Mouse (Mus musculus): Measurements from ENCODE around the gene Rab11fip5. TPM values are rescaled to one million over a fixed set of nuclear protein-coding genes. Genes with fewer than 3 reads are reported as not detected.

Rab11fip5 gene
- polyA plus RNA-seq, 1 experiment from 2014 or later, result 3.4 TPM

GRCm38 (mm10) chr6:85363231-85363905 lies 11.1 kb downstream of the Rab11fip5 start:
- Histone ChIP-seq H3K9me3 (ENCODE audit: control insufficient read depth, low read length) (no peaks in the 10 kb centered on the region), H3K36me3 (ENCODE audit: control insufficient read depth, insufficient read depth, low read length) (peaks cover 2% of the 10 kb centered on the region; the same call in 1 of the 2 replicates), H3K4me3 (ENCODE audit: low read depth, low read length) (no peak overlapping the region), H3K27ac (replicated peaks; ENCODE audit: low read depth, low read length) (no peak overlapping the region), H3K27me3 (ENCODE audit: control insufficient read depth, insufficient read depth, low read length) (no peaks in the 10 kb centered on the region), H3K4me1 (ENCODE audit: control insufficient read depth, insufficient read depth, low read length) (peaks cover 6% of the 10 kb centered on the region; the same call in 1 of the 2 replicates), H3K9ac (ENCODE audit: low read length) (no peak overlapping the region), H3K4me2 (ENCODE audit: low read depth, severe bottlenecking) (no peak overlapping the region)
- DNase-seq (ENCODE audit: low spot score) (no peak), ATAC-seq (ENCODE audit: insufficient number of reproducible peaks, low FRiP score, low TSS enrichment, low read depth) (no peak)
- 85% methylated on average over 5 of the region's 5 CpGs for WGBS

- DNase-seq (ENCODE audit: low spot score) (no peak), ATAC-seq (ENCODE audit: insufficient number of reproducible peaks, low FRiP score, low TSS enrichment, low read depth) (no peak)
- no peak overlapping the region for H3K9ac ChIP-seq (ENCODE audit: low read length)
- H3K9me3 ChIP-seq (ENCODE audit: control insufficient read depth, low read length), result no peaks in the 10 kb centered on the region
- WGBS, result 86% methylated on average over 5 of the region's 5 CpGs
- H3K4me1 ChIP-seq (ENCODE audit: control insufficient read depth, insufficient read depth, low read length), result peaks cover 6% of the 10 kb centered on the region; the same call in 1 of the 2 replicates
- peaks cover 2% of the 10 kb centered on the region; the same call in 1 of the 2 replicates for H3K36me3 ChIP-seq (ENCODE audit: control insufficient read depth, insufficient read depth, low read length)
- H3K4me3 ChIP-seq (ENCODE audit: low read depth, low read length), result no peak overlapping the region
- H3K27ac ChIP-seq (replicated peaks; ENCODE audit: low read depth, low read length), result no peak overlapping the region
- H3K27me3 ChIP-seq (ENCODE audit: control insufficient read depth, insufficient read depth, low read length), result no peaks in the 10 kb centered on the region
- no peak overlapping the region for H3K4me2 ChIP-seq (ENCODE audit: low read depth, severe bottlenecking)
Observed at GRCm38 (mm10) chr6:85362610-85363009, 11.8 kb downstream of the Rab11fip5 start.

- Histone ChIP-seq H3K4me2 (ENCODE audit: low read depth, severe bottlenecking) (no peak overlapping the region), H3K9me3 (ENCODE audit: control insufficient read depth, low read length) (no peaks in the 10 kb centered on the region), H3K27me3 (ENCODE audit: control insufficient read depth, insufficient read depth, low read length) (no peaks in the 10 kb centered on the region), H3K4me1 (ENCODE audit: control insufficient read depth, insufficient read depth, low read length) (no peaks in the 10 kb centered on the region), H3K9ac (ENCODE audit: low read length) (no peak overlapping the region), H3K36me3 (ENCODE audit: control insufficient read depth, insufficient read depth, low read length) (peaks cover 2% of the 10 kb centered on the region; the same call in 1 of the 2 replicates), H3K4me3 (ENCODE audit: low read depth, low read length) (no peak overlapping the region), H3K27ac (replicated peaks; ENCODE audit: low read depth, low read length) (no peak overlapping the region)
- ATAC-seq (ENCODE audit: insufficient number of reproducible peaks, low FRiP score, low TSS enrichment, low read depth) (no peak), DNase-seq (ENCODE audit: low spot score) (no peak)
- WGBS, result 84% methylated on average over 5 of the region's 5 CpGs
Observed at GRCm38 (mm10) chr6:85360311-85360710, 14.1 kb downstream of the Rab11fip5 start.

- no peak for ATAC-seq (ENCODE audit: insufficient number of reproducible peaks, low FRiP score, low TSS enrichment, low read depth)
- no peak for DNase-seq (ENCODE audit: low spot score)
- no peaks in the 10 kb centered on the region for H3K27me3 ChIP-seq (ENCODE audit: control insufficient read depth, insufficient read depth, low read length)
- H3K9ac ChIP-seq (ENCODE audit: low read length), result no peak overlapping the region
- 85% methylated on average over 1 of the region's 1 CpGs for WGBS
- no peaks in the 10 kb centered on the region for H3K4me1 ChIP-seq (ENCODE audit: control insufficient read depth, insufficient read depth, low read length)
- no peaks in the 10 kb centered on the region for H3K36me3 ChIP-seq (ENCODE audit: control insufficient read depth, insufficient read depth, low read length)
- no peak overlapping the region for H3K4me2 ChIP-seq (ENCODE audit: low read depth, severe bottlenecking)
- H3K9me3 ChIP-seq (ENCODE audit: control insufficient read depth, low read length), result no peaks in the 10 kb centered on the region
- H3K4me3 ChIP-seq (ENCODE audit: low read depth, low read length), result no peak overlapping the region
- no peak overlapping the region for H3K27ac ChIP-seq (replicated peaks; ENCODE audit: low read depth, low read length)
Observed at GRCm38 (mm10) chr6:85358877-85359276, 15.6 kb downstream of the Rab11fip5 start.

GRCm38 (mm10) chr6:85356682-85357465 lies 17.6 kb downstream of the Rab11fip5 start:
- Histone ChIP-seq H3K36me3 (ENCODE audit: control insufficient read depth, insufficient read depth, low read length) (no peaks in the 10 kb centered on the region), H3K4me2 (ENCODE audit: low read depth, severe bottlenecking) (no peak overlapping the region), H3K27ac (replicated peaks; ENCODE audit: low read depth, low read length) (no peak overlapping the region), H3K27me3 (ENCODE audit: control insufficient read depth, insufficient read depth, low read length) (no peaks in the 10 kb centered on the region), H3K4me3 (ENCODE audit: low read depth, low read length) (no peak overlapping the region), H3K4me1 (ENCODE audit: control insufficient read depth, insufficient read depth, low read length) (no peaks in the 10 kb centered on the region), H3K9me3 (ENCODE audit: control insufficient read depth, low read length) (no peaks in the 10 kb centered on the region), H3K9ac (ENCODE audit: low read length) (no peak overlapping the region)
- 71% methylated on average over 4 of the region's 4 CpGs for WGBS
- ATAC-seq (ENCODE audit: insufficient number of reproducible peaks, low FRiP score, low TSS enrichment, low read depth) (no peak), DNase-seq (ENCODE audit: low spot score) (no peak)

GRCm38 (mm10) chr6:85355753-85356152 lies 18.7 kb downstream of the Rab11fip5 start:
- DNase-seq (ENCODE audit: low spot score) (no peak), ATAC-seq (ENCODE audit: insufficient number of reproducible peaks, low FRiP score, low TSS enrichment, low read depth) (no peak)
- no peak overlapping the region for H3K27ac ChIP-seq (replicated peaks; ENCODE audit: low read depth, low read length)
- no peaks in the 10 kb centered on the region for H3K36me3 ChIP-seq (ENCODE audit: control insufficient read depth, insufficient read depth, low read length)
- no peak overlapping the region for H3K9ac ChIP-seq (ENCODE audit: low read length)
- WGBS, result 98% methylated on average over 2 of the region's 2 CpGs
- H3K27me3 ChIP-seq (ENCODE audit: control insufficient read depth, insufficient read depth, low read length), result no peaks in the 10 kb centered on the region
- no peak overlapping the region for H3K4me3 ChIP-seq (ENCODE audit: low read depth, low read length)
- H3K4me2 ChIP-seq (ENCODE audit: low read depth, severe bottlenecking), result no peak overlapping the region
- no peaks in the 10 kb centered on the region for H3K9me3 ChIP-seq (ENCODE audit: control insufficient read depth, low read length)
- no peaks in the 10 kb centered on the region for H3K4me1 ChIP-seq (ENCODE audit: control insufficient read depth, insufficient read depth, low read length)

GRCm38 (mm10) chr6:85354709-85355108 lies 19.7 kb downstream of the Rab11fip5 start:
- no peaks in the 10 kb centered on the region for H3K4me1 ChIP-seq (ENCODE audit: control insufficient read depth, insufficient read depth, low read length)
- ATAC-seq (ENCODE audit: insufficient number of reproducible peaks, low FRiP score, low TSS enrichment, low read depth) (no peak), DNase-seq (ENCODE audit: low spot score) (no peak)
- no peak overlapping the region for H3K4me3 ChIP-seq (ENCODE audit: low read depth, low read length)
- H3K9ac ChIP-seq (ENCODE audit: low read length), result no peak overlapping the region
- no peaks in the 10 kb centered on the region for H3K36me3 ChIP-seq (ENCODE audit: control insufficient read depth, insufficient read depth, low read length)
- WGBS, result 71% methylated on average over 6 of the region's 6 CpGs
- H3K9me3 ChIP-seq (ENCODE audit: control insufficient read depth, low read length), result no peaks in the 10 kb centered on the region
- no peak overlapping the region for H3K4me2 ChIP-seq (ENCODE audit: low read depth, severe bottlenecking)
- no peaks in the 10 kb centered on the region for H3K27me3 ChIP-seq (ENCODE audit: control insufficient read depth, insufficient read depth, low read length)
- H3K27ac ChIP-seq (replicated peaks; ENCODE audit: low read depth, low read length), result no peak overlapping the region

GRCm38 (mm10) chr6:85353706-85354105 lies 20.7 kb downstream of the Rab11fip5 start:
- Histone ChIP-seq H3K36me3 (ENCODE audit: control insufficient read depth, insufficient read depth, low read length) (no peaks in the 10 kb centered on the region), H3K27me3 (ENCODE audit: control insufficient read depth, insufficient read depth, low read length) (no peaks in the 10 kb centered on the region), H3K4me2 (ENCODE audit: low read depth, severe bottlenecking) (no peak overlapping the region), H3K4me1 (ENCODE audit: control insufficient read depth, insufficient read depth, low read length) (no peaks in the 10 kb centered on the region), H3K9ac (ENCODE audit: low read length) (no peak overlapping the region), H3K9me3 (ENCODE audit: control insufficient read depth, low read length) (no peaks in the 10 kb centered on the region), H3K4me3 (ENCODE audit: low read depth, low read length) (no peak overlapping the region), H3K27ac (replicated peaks; ENCODE audit: low read depth, low read length) (no peak overlapping the region)
- 59% methylated on average over 3 of the region's 3 CpGs for WGBS
- DNase-seq (ENCODE audit: low spot score) (no peak), ATAC-seq (ENCODE audit: insufficient number of reproducible peaks, low FRiP score, low TSS enrichment, low read depth) (no peak)

All from limb, embryonic 11.5 days (tissue).